21 mouse cellular contexts compared by ENCODE assay signal in genomic region chr2:75419142-75419541, GRCm38 (mm10).
DNase-seq lines count a peak whose midpoint lies in the region; ATAC-seq and TF ChIP-seq lines count a peak whose summit lies in the region.
"Had no signal": no experiment of that assay in that cellular context is flagged by ENCODE, and none has a peak within 500 bp of the region (broad histone marks: within the 10 kb centered on the region; RNA-seq: fewer than 3 reads in every experiment).

No protein-coding gene starts in this region.

- no peaks in the 10 kb centered on the region for H3K9me3 ChIP-seq in MEL (replicated peaks; ENCODE audit: insufficient read depth, low read length)
- H3K9me3 ChIP-seq: G1E had no signal

- no peaks in the 10 kb centered on the region for H3K36me3 ChIP-seq in MEL (ENCODE audit: control insufficient read depth in 1 of 2, insufficient read depth in 2 of 2, low read length in 2 of 2)
- H3K36me3 ChIP-seq: G1E had no signal

- TF ChIP-seq CTCF in MEL (IDR thresholded peaks at IDR 0.05 in 2 of 3, conservative IDR thresholded peaks at IDR 0.05 in 1 of 3; ENCODE audit: control insufficient read depth in 1 of 3, insufficient read depth in 1 of 3, low read depth in 2 of 3, low read length in 3 of 3, poor library complexity in 1 of 3, severe bottlenecking in 1 of 3): no peak

- TF ChIP-seq RAD21 in MEL (IDR thresholded peaks at IDR 0.05; ENCODE audit: low read depth, low read length): no peak

- H3K27ac ChIP-seq in MEL (ENCODE audit: control insufficient read depth, low read depth, low read length): no peak overlapping the region

- peak in 1 of 2 experiments; percentile 36; a peak in 1 of 4 replicates for TF ChIP-seq EP300 in MEL (IDR thresholded peaks at IDR 0.05; ENCODE audit: low read depth in 1 of 2, low read length in 2 of 2)

- H3K27me3 ChIP-seq in MEL (ENCODE audit: control insufficient read depth in 1 of 2, insufficient read depth in 2 of 2, low read length in 2 of 2): peaks cover 0 to 8% of the 10 kb centered on the region in 2 experiments
- H3K27me3 ChIP-seq: CH12.LX had no signal

- no peak for ATAC-seq in megakaryocyte, adult 5-6 weeks (ENCODE audit: poor library complexity, severe bottlenecking)
- ATAC-seq: activated CD4-positive, CD25-positive, alpha-beta regulatory T cell, adult 4 months; CD4-positive, CD25-positive, alpha-beta regulatory T cell, adult 4 months; Patski had no signal

- no peak overlapping the region for H3K9ac ChIP-seq in MEL (ENCODE audit: control insufficient read depth, low read depth, low read length, poor library complexity, severe bottlenecking)

- no peak for TF ChIP-seq POLR2A in MEL (IDR thresholded peaks at IDR 0.05; ENCODE audit: control insufficient read depth in 1 of 2, insufficient read depth in 1 of 2, low read depth in 1 of 2, low read length in 2 of 2, poor library complexity in 1 of 2)

- no peak overlapping the region for H3K4me3 ChIP-seq in MEL (ENCODE audit: control insufficient read depth in 1 of 2, insufficient read depth in 1 of 2, low read depth in 2 of 2, low read length in 2 of 2)

- H3K4me1 ChIP-seq in MEL (ENCODE audit: control insufficient read depth in 1 of 2, insufficient read depth in 2 of 2, low read length in 2 of 2): no peaks in the 10 kb centered on the region

- DNase-seq in MEL (ENCODE audit: low read depth, low spot score) (peak; percentile 35), MEL-GATA-1-ER (ENCODE audit: extremely low read depth, low read depth) (peak; percentile 0)
- no peak for DNase-seq in frontal cortex, postnatal 10 days (ENCODE audit: low spot score in 2 of 2)
- DNase-seq: adrenal gland, adult 2 months; adrenal gland, adult 8-10 months; adrenal gland, postnatal 10 days; adrenal gland, postnatal 14 days; adrenal gland, postnatal 25 days; adrenal gland, postnatal 36 days; B cell, adult 2 months; cerebellum, adult 11 months; cerebellum, adult 11-12 months; cerebellum, adult 18-20 months; cerebellum, adult 2 months; cerebellum, adult 8-10 months had no signal

- H3K79me2 ChIP-seq in MEL (ENCODE audit: control insufficient read depth, insufficient read depth, low read length, poor library complexity): no peaks in the 10 kb centered on the region

TF ChIP-seq in MEL, 35 proteins besides CTCF, POLR2A, EP300 and RAD21:
- TF ChIP-seq RCOR1 (IDR thresholded peaks at IDR 0.05; ENCODE audit: low read depth, low read length) (peak; percentile 74; the same call in 1 of the 2 replicates), GATA1 (IDR thresholded peaks at IDR 0.05; ENCODE audit: low read depth, low read length) (peak; percentile 65), NRF1 (IDR thresholded peaks at IDR 0.05; ENCODE audit: insufficient read depth, low read depth, low read length, poor library complexity, severe bottlenecking) (no peak), USF2 (IDR thresholded peaks at IDR 0.05; ENCODE audit: borderline replicate concordance in 1 of 2, insufficient read depth in 1 of 2, low read depth in 1 of 2, low read length in 2 of 2) (no peak), TCF12 (IDR thresholded peaks at IDR 0.05; ENCODE audit: low read depth, low read length) (0 out of 2 replicates have a peak, but pooled peaks have one; percentile 14)

Comparison
In these comparisons a context has a peak if more than half of its experiments do, and no peak if none do; other contexts are left out.
1. DNase-seq: peak in MEL (single experiment) and MEL-GATA-1-ER (single experiment); none in frontal cortex, postnatal 10 days (0 of 2).